Mouse (Mus musculus): ENCODE measurements around the gene Sirpa.
A peak's percentile ranks its signal among the peaks of the same experiment; 100 is the strongest.

Gene Sirpa

DNA sequence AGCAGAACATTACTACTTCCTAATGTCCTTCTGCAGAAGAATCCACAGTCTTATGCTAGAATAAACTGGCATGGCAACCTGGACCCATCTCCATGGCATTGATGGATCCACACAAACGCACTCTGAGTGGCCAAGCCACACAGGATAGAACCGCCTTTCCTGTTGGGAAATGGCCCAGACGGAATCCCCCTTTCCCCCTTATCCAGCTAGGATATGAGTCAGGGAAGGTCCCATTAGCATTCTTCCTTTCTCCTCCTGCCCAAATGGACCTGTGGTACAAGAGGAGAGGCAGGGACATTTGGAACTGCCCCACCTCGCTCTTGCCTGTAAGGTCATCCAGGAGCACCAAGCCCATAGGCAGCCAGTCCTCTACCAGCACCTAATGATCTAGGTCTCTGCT is 10.4 kb upstream of the Sirpa start:
- no peak for DNase-seq (ENCODE audit: low read depth, low spot score)

DNA sequence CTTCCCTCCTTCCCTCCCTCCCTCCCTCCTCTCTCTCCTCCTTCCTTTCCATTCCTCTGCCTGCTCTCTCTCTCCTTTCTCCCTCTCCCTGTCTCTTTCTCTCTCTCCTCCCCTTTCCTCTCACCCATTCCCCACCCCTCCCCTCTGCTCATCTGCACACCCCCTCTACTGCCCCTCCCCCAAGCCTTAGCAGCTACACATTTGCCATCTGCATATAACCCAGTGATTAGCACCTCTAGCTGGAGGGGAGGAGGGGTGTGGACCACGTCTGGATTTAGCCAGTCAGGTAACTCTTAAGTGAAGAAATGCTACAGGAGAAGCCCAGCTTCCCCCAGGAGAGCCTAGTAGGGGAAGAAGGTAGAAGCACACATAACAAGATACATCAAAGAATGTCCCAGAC is 7.7 kb upstream of the Sirpa start:
- no peak for DNase-seq (ENCODE audit: low read depth, low spot score)

DNA sequence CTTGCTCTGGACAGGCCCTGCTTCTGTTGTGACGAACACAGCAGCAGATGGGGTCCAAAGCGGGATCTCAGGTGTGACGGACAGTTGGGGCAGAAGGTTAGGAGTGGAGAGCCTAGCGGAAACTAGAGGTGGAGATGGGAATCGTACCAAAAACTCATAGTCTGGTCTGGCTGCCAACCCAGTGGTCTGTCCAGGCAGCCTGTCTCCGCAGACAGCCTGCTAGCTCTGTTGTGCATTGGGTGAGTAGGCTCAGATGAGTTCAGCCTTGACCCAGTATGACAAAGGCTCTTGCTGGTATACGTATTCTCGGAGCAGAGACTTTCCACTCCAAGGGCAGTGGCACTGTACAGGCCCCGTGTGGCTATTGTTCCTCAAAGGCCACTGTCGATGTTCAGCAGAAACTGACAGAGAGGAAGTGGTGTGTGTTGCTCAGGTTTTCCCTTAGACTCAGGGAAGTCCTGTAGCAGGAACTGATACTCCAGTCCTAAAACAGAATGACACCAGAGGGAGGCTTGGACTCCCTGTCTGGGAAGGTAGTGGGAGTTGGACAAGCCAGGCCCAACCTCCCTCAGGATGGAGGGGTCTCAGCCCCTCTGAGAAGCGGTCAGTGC is 6.6 kb upstream of the Sirpa start:
- peak; percentile 45 for DNase-seq (ENCODE audit: low read depth, low spot score)

DNA sequence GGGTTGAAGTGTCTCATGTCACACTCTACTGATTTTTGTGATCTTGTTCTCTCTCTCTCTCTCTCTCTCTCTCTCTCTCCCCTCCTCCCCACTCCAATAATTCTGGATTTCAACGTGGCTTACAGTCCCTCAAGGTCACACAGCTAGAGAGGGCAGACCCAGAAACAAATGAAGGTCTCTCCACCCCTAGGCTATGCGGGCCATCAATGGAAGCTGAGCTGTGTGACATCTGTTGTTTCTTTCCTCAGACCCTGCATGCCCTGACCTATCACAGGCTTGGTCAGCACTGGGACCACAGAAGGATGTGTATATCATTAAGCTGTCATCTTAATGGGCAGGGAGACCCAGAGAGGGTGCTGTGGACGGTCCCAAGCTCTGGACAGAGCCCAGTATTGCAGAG is 5.4 kb upstream of the Sirpa start:
- no peak for DNase-seq (ENCODE audit: low read depth, low spot score)

DNA sequence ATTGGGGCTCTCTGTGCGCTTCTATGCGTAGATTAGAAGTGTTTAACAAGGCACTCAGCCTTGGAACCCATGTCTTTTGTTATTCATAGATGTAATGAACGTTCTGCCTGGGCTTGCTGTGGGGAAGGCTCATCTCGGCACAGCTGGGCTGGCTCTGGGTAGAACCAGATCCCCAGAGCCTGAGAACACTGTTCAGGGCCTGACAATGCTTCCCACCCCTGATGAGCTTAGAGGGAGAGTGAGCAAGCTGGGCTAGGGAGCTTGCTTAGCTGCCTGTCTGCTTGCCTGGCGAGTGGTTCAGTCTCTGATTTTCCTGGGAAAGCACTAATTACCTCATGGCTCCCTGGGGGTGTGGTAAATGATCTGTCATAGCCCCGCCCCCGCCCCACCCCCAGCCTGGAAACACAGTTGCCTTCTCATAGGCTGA is 4.8 kb upstream of the Sirpa start:
- no peak for DNase-seq (ENCODE audit: low read depth, low spot score)

DNA sequence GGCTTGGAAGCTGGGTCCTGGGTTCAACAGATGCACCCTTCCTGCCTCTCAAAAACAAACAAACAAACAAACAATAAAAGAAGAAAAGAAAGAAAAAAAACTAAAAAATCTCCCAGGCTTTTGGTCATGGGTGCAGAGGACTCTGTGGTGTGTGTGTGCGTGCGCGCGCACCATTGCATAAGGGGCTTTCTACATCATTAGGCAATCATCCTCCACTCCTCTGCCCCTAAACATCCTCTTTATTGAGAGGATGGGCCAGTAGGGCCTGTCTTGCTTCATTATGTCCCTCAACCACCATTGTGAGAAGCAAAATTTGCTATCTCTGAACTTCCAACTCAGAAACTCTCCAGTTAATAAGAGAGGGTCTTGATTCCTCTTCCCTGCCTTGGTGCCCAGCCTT is 738 bp upstream of the Sirpa start:
- no peak for DNase-seq (ENCODE audit: low read depth, low spot score)

DNA sequence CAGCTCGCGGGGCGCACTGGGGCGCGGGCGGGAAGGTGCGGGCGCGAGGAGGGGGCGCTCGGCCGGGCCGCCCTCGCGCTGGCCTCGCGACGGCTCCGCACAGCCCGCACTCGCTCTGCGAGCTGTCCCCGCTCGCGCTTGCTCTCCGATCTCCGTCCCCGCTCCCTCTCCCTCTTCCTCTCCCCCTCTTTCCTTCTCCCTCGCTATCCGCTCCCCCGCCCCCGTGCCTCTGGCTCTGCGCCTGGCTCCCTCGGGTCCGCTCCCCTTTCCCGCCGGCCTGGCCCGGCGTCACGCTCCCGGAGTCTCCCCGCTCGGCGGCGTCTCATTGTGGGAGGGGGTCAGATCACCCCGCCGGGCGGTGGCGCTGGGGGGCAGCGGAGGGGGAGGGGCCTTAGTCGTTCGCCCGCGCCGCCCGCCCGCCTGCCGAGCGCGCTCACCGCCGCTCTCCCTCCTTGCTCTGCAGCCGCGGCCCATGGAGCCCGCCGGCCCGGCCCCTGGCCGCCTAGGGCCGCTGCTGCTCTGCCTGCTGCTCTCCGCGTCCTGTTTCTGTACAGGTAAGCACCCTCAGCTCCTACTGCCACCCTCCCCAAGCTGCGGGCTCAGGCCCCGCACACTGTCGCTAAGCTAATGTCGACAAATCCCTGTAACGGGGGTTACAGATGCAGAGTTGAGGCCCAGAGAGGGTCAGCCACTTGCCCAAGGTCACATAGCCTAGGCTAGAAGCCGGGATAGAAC is 673 bp downstream of the Sirpa start:
- DNase-seq (ENCODE audit: low read depth, low spot score): no peak

DNA sequence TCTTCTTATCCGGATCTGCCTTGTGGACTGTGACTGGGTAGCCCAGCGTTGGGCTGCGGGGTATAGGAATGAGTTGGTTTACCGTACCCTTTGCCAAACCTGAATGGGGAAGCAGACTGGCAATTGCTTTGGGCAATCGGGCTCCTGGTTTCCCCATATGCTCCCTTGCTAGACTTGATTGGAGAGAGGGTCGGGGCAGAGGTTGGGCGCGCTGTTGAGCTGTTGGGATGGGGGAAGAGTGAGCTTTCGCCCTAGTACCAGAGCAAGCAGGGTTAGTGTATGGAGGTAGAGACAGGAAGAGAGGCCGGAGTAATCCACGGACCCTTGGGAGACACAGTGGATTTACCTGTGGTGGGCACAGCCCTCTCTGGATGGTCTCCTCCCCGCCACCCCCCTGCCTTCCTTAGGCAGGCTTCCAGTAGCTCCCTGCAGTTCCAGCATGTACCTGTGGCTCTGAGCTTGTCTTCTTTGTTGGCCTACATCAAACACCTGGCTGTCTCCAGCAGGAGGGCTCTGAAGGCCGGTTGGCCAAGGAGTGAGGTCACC is 1.3 kb downstream of the Sirpa start:
- no peak for DNase-seq (ENCODE audit: low read depth, low spot score)

DNA sequence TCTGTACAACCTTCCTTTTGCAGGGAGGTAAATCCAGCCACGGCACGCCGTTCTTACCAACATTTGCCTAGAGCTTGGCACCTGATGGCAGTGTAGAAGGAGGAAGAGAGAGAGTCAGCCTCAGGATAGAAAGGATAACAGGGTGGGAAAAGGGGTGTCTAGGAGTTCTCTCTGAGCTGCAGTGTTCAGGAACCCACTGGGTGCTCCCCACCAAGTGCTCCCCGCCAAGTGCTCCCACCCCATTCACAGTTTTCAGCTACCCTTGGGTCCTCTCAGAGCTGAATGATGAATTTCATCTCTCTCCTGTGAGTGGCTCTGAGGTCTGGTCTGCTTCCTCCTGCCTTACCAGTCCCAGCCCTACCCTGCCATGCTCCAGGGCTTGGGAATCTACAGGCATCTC is 1.9 kb downstream of the Sirpa start:
- no peak for DNase-seq (ENCODE audit: low read depth, low spot score)

DNA sequence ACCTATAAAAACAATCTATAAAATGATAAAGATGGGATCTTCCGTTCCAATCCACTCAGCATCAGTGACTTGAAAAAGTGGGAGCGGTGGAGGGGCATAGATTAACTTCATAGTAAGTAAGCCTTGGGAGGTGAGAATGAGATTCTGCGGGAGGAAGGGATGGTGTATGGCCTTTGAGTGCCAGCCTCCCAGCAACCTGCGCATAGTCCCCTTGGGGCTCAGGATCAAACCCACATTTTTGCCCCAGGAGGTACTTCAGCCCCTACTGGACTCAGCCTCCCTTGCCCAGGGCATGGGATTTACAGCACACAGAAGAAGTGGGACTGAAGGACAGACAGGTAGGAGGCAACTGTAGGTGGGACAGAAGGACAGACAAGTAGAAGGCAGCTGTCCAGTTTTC is 2.6 kb downstream of the Sirpa start:
- DNase-seq (ENCODE audit: low read depth, low spot score): no peak

DNA sequence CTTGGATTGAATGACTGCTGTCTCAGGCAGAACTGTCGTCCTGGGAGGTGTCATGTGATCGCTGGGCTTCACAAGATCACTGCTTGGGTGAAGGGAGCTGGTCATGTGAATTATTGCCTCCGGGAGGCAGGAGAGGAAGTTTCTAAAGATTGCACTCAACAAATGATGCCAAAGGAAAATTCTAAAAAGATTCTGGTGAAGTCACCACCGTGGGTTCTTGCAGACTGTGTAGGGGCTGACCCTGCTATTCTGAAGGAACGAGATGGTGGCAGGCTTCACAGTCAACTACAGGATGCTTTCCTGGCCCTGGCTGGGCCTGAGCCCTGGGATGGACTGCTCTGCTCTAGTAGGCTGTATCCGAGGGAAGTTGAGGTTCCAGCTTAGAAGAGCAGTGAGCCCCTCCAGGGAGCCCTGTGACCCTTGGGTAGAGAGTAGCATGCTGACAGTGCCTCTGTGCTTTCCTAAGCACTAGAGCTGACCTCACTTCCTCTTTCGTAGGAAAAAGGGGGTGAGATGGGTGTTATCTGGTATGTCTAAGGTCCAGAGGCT is 3.1 kb downstream of the Sirpa start:
- peak; percentile 43 for DNase-seq (ENCODE audit: low read depth, low spot score)

DNA sequence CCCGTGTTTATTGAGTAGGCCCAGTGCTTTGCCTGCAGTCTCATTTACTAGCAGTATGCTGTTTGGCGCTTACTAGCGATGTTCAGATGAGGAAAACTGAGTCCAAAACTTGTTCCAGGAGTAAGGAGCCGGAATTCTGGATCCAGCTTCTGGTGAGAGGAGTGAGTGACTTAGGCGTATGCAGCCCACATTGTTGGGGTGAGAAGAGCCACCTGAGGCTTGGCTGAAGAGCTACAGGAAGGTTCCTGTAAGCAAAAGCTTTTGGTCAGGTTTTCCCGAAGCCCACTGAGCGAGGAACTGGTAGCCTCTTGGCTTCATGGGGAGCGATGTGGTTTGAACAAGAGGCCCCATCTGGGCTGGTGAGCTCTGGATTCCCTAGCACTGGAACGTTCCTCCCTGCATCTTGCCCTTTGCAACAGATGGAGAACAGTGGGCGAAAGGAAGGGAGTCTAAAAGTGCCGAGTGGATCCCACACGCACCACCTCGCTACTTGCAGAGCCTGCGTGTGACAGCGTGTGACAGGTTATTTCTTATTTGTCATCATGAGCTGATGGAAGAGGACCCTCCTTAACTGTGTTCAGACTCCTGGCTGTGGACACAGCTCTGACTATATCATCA is 4.0 kb downstream of the Sirpa start:
- no peak for DNase-seq (ENCODE audit: low read depth, low spot score)

DNA sequence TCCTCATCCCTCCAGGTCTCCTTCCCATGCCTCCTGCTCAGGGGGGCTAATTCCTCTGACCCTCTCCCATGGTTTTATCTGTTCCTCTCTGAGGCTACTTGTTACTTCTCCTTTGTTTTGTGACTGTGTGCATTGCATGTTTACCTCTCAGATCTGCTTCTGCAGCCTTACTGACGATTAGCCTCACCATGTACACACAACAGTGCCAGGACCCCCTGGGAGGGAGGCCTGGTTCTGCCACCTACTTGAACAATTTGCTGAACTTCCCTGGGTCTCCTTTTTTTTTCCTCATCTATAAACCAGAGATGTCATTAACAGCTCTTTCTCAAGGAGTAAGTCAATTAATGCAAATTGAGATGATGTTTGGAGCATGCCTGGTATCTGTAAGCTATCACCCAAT is 4.9 kb downstream of the Sirpa start:
- no peak for DNase-seq (ENCODE audit: low read depth, low spot score)

DNA sequence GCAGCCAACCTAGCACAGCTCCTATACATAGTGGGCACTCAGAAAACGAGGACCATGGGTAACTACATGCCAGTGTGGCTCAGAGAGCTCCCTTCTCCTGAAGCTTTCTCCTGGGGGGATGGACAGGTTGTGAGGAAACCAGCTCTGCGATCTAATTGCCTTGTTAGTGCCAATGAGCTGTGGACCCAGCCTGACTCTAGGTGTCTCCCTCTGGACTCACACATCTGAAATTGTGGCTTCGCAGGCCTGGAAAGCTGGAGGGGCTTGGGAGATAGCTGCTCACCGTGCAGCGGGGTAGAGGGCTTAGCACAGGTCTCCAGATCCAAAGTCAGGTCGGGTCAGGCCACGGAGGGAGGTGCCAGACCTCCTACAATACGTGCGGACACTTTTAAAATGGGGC is 5.5 kb downstream of the Sirpa start:
- no peak for DNase-seq (ENCODE audit: low read depth, low spot score)

DNA sequence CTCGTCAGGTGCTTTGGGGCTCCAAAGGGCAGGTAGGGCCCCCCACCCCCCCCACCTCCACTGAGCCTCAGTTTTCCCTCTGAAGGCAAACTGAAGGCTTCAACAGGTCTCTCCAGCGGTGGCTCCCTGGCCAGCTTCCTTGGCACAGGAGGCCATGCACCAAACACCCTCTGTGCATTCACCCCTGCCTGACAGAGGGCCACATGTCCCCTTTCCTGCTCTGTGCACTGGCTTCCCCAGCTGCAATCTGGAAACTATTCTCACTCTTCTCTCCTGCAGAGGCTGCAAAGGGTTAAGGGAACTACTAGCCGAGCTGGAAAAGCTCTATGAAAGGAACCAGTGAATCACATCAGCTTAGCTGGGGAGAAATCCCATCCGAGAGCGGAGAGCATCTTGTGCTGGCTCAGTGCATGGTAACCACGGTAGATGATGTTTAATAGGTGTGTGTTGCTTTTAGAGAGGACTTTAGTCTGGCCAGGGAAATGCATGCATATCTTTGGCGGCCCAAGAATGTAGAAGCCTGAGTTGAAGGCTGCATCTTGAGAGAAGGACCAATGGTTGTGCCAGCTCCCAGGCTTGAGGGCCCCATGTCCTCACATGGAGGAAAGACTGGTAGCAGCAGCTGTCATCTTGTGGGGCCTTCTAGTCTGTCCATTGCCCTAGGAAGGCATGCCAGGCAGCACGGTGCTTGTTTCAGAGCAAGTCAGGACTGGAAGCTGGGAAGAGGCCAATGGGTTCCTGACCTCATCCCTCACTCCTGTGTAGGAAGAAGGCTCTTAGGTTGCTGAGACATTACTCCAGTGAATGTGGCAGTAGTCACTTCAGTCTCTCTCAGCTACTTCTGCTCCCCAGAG is 6.8 kb downstream of the Sirpa start:
- DNase-seq (ENCODE audit: low read depth, low spot score): no peak

DNA sequence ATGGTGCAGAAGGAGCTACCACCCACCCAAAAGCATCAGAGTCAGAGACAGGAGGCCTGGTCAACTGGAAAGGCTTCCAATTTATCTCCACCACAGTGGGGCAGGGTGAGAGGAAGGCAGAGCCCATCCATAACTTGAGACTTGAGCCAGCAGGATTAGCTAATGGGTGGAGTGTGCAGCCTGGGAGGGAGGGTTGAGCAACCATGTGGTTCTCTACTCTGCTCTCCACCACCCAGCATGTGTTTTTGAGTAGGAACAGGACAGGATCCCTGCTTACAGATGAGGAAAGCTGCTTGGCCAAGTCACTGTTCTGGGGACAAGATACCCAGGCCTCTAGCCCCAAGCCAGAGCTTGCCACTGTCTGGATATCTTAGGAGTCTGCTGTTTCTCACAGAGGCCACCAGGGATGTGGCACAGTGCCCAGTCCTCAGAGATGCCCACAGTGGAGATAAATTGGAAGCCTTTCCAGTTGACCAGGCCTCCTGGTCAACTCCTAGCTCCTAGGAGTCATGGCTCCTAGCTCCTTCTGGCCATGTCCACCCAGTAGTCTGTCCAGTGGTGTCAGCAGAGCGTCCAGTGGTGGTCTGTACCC is 8.5 kb downstream of the Sirpa start:
- DNase-seq (ENCODE audit: low read depth, low spot score): no peak

DNA sequence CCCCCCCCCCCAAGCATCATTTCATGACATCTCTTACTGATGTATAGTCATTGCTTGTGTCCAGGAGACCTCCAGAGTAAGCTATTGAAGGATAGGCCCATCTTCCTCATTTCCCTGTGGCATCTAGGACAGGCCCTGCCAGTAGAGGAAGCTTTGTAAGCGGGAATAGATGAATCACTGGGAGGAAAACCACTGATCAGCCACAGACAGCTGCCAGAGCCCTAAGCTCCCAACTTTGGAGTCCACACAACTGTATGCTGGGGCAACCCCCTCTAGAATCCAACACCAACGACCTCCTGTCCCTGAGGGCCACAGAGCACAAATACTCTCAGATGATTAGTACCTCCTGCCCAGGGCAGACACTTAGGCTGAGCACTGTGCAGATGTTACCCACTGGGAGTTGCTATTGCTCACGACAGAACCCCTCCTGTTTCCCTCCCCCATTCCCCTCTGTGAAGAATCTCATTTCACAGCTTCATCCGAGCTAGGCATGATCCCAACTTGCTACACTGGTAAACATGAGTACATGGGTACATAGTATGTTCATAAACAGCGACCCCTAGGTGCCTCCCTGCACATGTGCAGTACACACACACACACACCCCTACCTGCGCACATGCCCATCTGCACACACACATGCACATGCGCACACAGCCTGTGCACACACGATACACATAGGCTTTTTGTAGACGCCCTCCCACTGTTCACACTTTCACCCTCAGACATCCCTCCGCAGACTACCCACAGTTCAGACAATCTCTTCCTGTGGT is 9.4 kb downstream of the Sirpa start:
- peak; percentile 29 for DNase-seq (ENCODE audit: low read depth, low spot score)

DNA sequence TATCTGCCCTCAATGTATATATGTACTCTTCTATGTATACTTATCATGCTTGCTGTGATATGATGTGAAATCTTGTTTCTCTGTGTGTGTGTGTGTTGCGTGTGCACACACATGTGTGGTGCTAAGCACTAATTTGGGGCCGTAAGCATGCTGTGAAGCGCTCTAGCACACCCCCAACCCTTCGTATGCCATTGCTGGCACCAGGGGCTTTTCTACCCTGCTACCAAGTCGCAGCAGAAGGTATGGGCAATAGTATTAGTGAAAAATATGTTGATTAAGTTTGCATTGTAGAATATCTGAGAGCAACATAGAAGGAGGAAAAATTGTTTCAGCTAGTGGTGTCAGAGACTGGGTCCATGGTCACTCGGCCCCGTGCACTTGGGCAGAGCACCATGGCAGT is 10.2 kb downstream of the Sirpa start:
- no peak for DNase-seq (ENCODE audit: low read depth, low spot score)

DNA sequence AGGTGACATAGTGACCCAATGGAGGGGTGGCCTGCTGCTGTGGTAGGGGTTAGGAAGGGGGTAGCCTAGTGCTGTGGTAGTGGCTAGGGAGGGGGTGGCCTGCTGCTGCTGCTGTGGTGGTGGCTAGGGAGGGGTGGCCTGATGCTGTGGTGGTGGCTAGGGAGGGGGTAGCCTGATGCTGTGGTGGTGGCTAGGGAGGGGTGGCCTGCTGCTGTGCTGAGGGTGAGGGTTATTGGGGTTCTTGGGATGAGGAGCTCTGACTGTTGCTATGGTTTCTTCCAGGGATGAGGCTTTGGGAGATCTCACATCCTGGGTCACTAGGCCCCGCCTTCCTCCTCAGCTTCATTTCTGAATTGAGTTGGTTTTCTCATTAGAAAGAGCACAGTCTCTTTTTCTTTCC is 10.9 kb downstream of the Sirpa start:
- no peak for DNase-seq (ENCODE audit: low read depth, low spot score)

DNA sequence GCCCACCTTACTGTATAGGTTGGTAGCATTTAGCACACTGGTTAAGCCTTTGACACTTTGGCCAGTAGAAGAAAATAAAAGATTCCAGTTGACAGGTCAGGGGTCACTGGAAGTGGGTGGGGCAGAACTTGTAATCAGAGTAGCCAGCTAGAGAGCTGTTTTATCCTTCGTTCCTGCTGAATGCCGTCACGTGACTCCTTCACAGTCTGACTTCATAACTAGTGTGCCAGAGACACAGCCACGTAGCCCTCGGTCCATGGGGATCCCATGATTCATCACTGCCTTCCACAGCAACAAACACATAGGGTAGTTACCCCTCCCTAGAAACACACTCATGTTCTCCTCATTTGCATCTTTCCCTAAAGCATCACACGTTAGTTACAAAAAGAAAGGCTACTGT is 11.4 kb downstream of the Sirpa start:
- DNase-seq (ENCODE audit: low read depth, low spot score): no peak

DNA sequence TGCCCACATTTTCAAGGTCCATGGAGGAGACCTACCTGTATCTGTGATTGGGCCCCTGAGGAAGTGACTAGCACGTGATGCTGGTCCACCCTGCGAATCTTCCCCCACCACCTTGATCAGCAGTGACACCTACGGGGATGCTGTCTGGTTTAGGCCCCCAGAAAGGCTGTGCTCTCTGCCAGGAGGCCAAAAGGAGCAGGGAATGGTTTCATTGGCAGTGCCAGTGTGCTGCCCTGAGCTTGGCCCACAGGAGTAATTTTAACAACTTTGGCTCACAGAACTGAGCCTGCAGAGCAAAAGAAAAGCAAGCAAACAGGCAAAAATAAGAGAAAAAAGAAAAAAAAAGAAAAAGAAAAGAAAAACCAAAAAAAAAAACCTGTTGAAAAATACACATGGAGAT is 13.2 kb downstream of the Sirpa start:
- DNase-seq (ENCODE audit: low read depth, low spot score): no peak
